Mouse (Mus musculus): Measurements from ENCODE around the gene Myo1c. TPM values are rescaled to one million over a fixed set of nuclear protein-coding genes. Genes with fewer than 3 reads are reported as not detected.
A peak's percentile ranks its signal among the peaks of the same experiment; 100 is the strongest.

The Myo1c gene
- total RNA-seq, 2 experiments from 2014 or later = 119 to 132 TPM

- intact Hi-C loops (cut with DNase I) = no loop called here
These were observed 5.6 kb upstream of the Myo1c start for GRCm38 (mm10) chr11:75644684-75645083.

GRCm38 (mm10) chr11:75647681-75648211 lies 2.6 kb upstream of the Myo1c start:
- intact Hi-C loops (cut with DNase I) = loop anchor here (2.0 kb wide), 1 partner anchor 13 kb away; no protein-coding TSS in a partner anchor
- DNase-seq (ENCODE audit: low spot score) = peak; percentile 51

More at GRCm38 (mm10) chr11:75644684-75645083, 5.6 kb upstream of the Myo1c start:
- no peak for DNase-seq (ENCODE audit: low spot score)

GRCm38 (mm10) chr11:75649155-75649561 lies 1.1 kb upstream of the Myo1c start:
- intact Hi-C loops (cut with DNase I) = loop anchor here (2.0 kb wide), 1 partner anchor 14 kb away; no protein-coding TSS in a partner anchor

GRCm38 (mm10) chr11:75650958-75651425 lies 688 bp downstream of the Myo1c start:
- DNase-seq (ENCODE audit: low spot score) = no peak
- intact Hi-C loops (cut with DNase I) = no loop called here

More at GRCm38 (mm10) chr11:75649155-75649561, 1.1 kb upstream of the Myo1c start:
- peak; percentile 66 for DNase-seq (ENCODE audit: low spot score)

- intact Hi-C loops (cut with DNase I) = no loop called here
- DNase-seq (ENCODE audit: low spot score) = peak; percentile 81
These were observed 1.3 kb downstream of the Myo1c start for GRCm38 (mm10) chr11:75651426-75652221.

GRCm38 (mm10) chr11:75652222-75652941 lies 2.1 kb downstream of the Myo1c start:
- intact Hi-C loops (cut with DNase I) = no loop called here
- no peak for DNase-seq (ENCODE audit: low spot score)

- no peak for DNase-seq (ENCODE audit: low spot score)
- intact Hi-C loops (cut with DNase I) = no loop called here
These were observed 2.8 kb downstream of the Myo1c start for GRCm38 (mm10) chr11:75652942-75653684.

- peak; percentile 80 for DNase-seq (ENCODE audit: low spot score)
- intact Hi-C loops (cut with DNase I) = loop anchor here (1.0 kb wide), 1 partner anchor 24 kb away; no protein-coding TSS in a partner anchor
These were observed 3.6 kb downstream of the Myo1c start for GRCm38 (mm10) chr11:75653781-75654470.

GRCm38 (mm10) chr11:75654471-75655390 lies 4.4 kb downstream of the Myo1c start:
- intact Hi-C loops (cut with DNase I) = loop anchor here (1.0 to 5.0 kb wide), 2 partner anchors 24 to 32 kb away; no protein-coding TSS in a partner anchor
- no peak for DNase-seq (ENCODE audit: low spot score)

GRCm38 (mm10) chr11:75655621-75656545 lies 5.6 kb downstream of the Myo1c start:
- DNase-seq (ENCODE audit: low spot score) = peak; percentile 85
- intact Hi-C loops (cut with DNase I) = loop anchor here (5.0 kb wide), 1 partner anchor 34 kb away; no protein-coding TSS in a partner anchor

- intact Hi-C loops (cut with DNase I) = loop anchor here (5.0 kb wide), 1 partner anchor 35 kb away; no protein-coding TSS in a partner anchor
- DNase-seq (ENCODE audit: low spot score) = no peak
These were observed 6.6 kb downstream of the Myo1c start for GRCm38 (mm10) chr11:75656621-75657590.

GRCm38 (mm10) chr11:75657841-75658240 lies 7.5 kb downstream of the Myo1c start:
- intact Hi-C loops (cut with DNase I) = loop anchor here (5.0 kb wide), 1 partner anchor 36 kb away; no protein-coding TSS in a partner anchor
- no peak for DNase-seq (ENCODE audit: low spot score)

GRCm38 (mm10) chr11:75658311-75658710 lies 8.0 kb downstream of the Myo1c start:
- no peak for DNase-seq (ENCODE audit: low spot score)
- intact Hi-C loops (cut with DNase I) = loop anchor here (5.0 kb wide), 1 partner anchor 36 kb away; no protein-coding TSS in a partner anchor

- DNase-seq (ENCODE audit: low spot score) = no peak
- intact Hi-C loops (cut with DNase I) = loop anchor here (5.0 kb wide), 1 partner anchor 37 kb away; no protein-coding TSS in a partner anchor
These were observed 8.9 kb downstream of the Myo1c start for GRCm38 (mm10) chr11:75658996-75659750.

- intact Hi-C loops (cut with DNase I) = no loop called here
- no peak for DNase-seq (ENCODE audit: low spot score)
These were observed 9.8 kb downstream of the Myo1c start for GRCm38 (mm10) chr11:75660081-75660590.

All from heart, postnatal 25 days (tissue).